Mouse (Mus musculus) adrenal gland, postnatal 14 days (tissue): Measurements from ENCODE around the gene Dnah14. TPM values are rescaled to one million over a fixed set of nuclear protein-coding genes. Genes with fewer than 3 reads are reported as not detected.

Source experiments
- DNase-seq: peaks from one replicate; pipeline ENCODE4 v3.0.0; 2021; ENCODE audit warnings: mixed read lengths
- total RNA-seq: library from RNA; stranded (reverse); gene quantifications from 2 replicates; pipeline ENCODE4 v1.2.3, GENCODE M21; 2021

Gene Dnah14
- total RNA-seq, 1 experiment from 2014 or later: 0.30 TPM

GRCm38 (mm10) chr1:181853081-181853736 lies 276.9 kb downstream of the Dnah14 start:
- DNase-seq: peak; percentile 27

GRCm38 (mm10) chr1:181854829-181855228 lies 278.5 kb downstream of the Dnah14 start:
- no peak for DNase-seq

- DNase-seq: no peak
Measured at GRCm38 (mm10) chr1:181856329-181856728, 280.0 kb downstream of the Dnah14 start.

DNA sequence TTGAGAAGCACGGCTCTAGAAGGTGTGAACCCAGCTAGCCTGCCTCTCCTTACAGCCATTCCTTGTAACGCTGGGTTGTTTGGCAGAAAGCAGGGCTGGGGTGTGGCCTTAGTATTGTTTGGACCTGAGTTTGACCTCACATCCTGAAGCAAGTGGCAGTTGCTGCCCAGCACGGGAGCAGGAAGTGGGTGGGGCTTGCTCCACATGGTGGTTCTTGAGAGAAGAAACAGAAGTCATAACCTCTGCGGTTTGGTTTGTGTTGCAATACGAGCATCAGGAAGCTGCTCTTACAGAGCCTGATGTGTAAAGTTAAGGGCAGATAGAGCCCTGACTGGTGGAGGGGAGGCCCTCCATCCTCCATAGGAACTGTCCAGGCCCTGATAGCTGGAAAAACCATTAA lies 284.3 kb downstream of the Dnah14 start:
- peak; percentile 82 for DNase-seq

- DNase-seq: no peak
Measured at GRCm38 (mm10) chr1:181861181-181861902, 285.0 kb downstream of the Dnah14 start.

GRCm38 (mm10) chr1:181862676-181863374 lies 286.5 kb downstream of the Dnah14 start:
- no peak for DNase-seq

DNA sequence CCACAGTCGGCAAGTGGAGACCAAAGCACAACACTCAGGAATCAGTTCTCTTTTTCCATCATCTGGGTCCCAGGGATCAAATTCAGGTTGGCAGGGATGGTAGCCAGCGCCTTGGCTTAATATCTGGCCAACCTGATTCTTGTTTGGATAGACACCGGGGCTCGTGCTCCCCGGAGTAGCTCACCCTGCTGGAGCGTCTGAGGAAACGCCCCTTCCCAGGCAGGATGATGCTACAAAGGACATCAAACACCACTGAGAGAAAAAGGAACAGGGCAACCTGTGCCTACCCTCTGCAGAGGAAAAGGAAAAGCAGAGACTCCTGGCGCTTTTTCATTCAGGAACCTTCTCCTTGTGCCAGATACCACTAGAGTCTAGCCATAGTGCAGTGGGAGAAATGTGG lies 287.1 kb downstream of the Dnah14 start:
- no peak for DNase-seq

Other genes starting within 250 kb of the Dnah14 start
- not detected in 2 replicates for gene Cnih3, start 223.9 kb upstream of the Dnah14 start, total RNA-seq
- not detected in 2 replicates for gene Ccdc121, start 65.1 kb upstream of the Dnah14 start, total RNA-seq